Mouse (Mus musculus): Measurements from ENCODE around the gene Lsamp.

Lsamp gene

GRCm38 (mm10) chr16:41383702-41384101, 1399.5 kb downstream of the Lsamp start:
- H3K27me3 ChIP-seq (ENCODE audit: control insufficient read depth, insufficient read depth, low read length, poor library complexity, severe bottlenecking): no peaks in the 10 kb centered on the region
- H3K36me3 ChIP-seq (ENCODE audit: control insufficient read depth, insufficient read depth, low read length, poor library complexity, severe bottlenecking): no peaks in the 10 kb centered on the region
- no peak for DNase-seq (ENCODE audit: low read depth, low spot score)

- Histone ChIP-seq H3K36me3 (ENCODE audit: control insufficient read depth, insufficient read depth, low read length, poor library complexity, severe bottlenecking) (no peaks in the 10 kb centered on the region), H3K27me3 (ENCODE audit: control insufficient read depth, insufficient read depth, low read length, poor library complexity, severe bottlenecking) (no peaks in the 10 kb centered on the region)
- DNase-seq (ENCODE audit: low read depth, low spot score): no peak
Observed at GRCm38 (mm10) chr16:41384288-41384687, 1400.1 kb downstream of the Lsamp start.

- Histone ChIP-seq H3K36me3 (ENCODE audit: control insufficient read depth, insufficient read depth, low read length, poor library complexity, severe bottlenecking) (no peaks in the 10 kb centered on the region), H3K27me3 (ENCODE audit: control insufficient read depth, insufficient read depth, low read length, poor library complexity, severe bottlenecking) (no peaks in the 10 kb centered on the region)
- no peak for DNase-seq (ENCODE audit: low read depth, low spot score)
Observed at GRCm38 (mm10) chr16:41408850-41409249, 1424.7 kb downstream of the Lsamp start.

GRCm38 (mm10) chr16:41410671-41411070, 1426.5 kb downstream of the Lsamp start:
- no peak for DNase-seq (ENCODE audit: low read depth, low spot score)
- no peaks in the 10 kb centered on the region for H3K27me3 ChIP-seq (ENCODE audit: control insufficient read depth, insufficient read depth, low read length, poor library complexity, severe bottlenecking)
- no peaks in the 10 kb centered on the region for H3K36me3 ChIP-seq (ENCODE audit: control insufficient read depth, insufficient read depth, low read length, poor library complexity, severe bottlenecking)

- H3K27me3 ChIP-seq (ENCODE audit: control insufficient read depth, insufficient read depth, low read length, poor library complexity, severe bottlenecking): no peaks in the 10 kb centered on the region
- no peak for DNase-seq (ENCODE audit: low read depth, low spot score)
Observed at GRCm38 (mm10) chr16:41417363-41417762, 1433.2 kb downstream of the Lsamp start.

GRCm38 (mm10) chr16:41467391-41467790, 1483.2 kb downstream of the Lsamp start:
- H3K36me3 ChIP-seq (ENCODE audit: control insufficient read depth, insufficient read depth, low read length, poor library complexity, severe bottlenecking): no peaks in the 10 kb centered on the region

More at GRCm38 (mm10) chr16:41417363-41417762, 1433.2 kb downstream of the Lsamp start:
- no peaks in the 10 kb centered on the region for H3K36me3 ChIP-seq (ENCODE audit: control insufficient read depth, insufficient read depth, low read length, poor library complexity, severe bottlenecking)

GRCm38 (mm10) chr16:41478694-41479093, 1494.5 kb downstream of the Lsamp start:
- no peak for DNase-seq (ENCODE audit: low read depth, low spot score)
- no peaks in the 10 kb centered on the region for H3K36me3 ChIP-seq (ENCODE audit: control insufficient read depth, insufficient read depth, low read length, poor library complexity, severe bottlenecking)
- no peaks in the 10 kb centered on the region for H3K27me3 ChIP-seq (ENCODE audit: control insufficient read depth, insufficient read depth, low read length, poor library complexity, severe bottlenecking)

More at GRCm38 (mm10) chr16:41467391-41467790, 1483.2 kb downstream of the Lsamp start:
- no peaks in the 10 kb centered on the region for H3K27me3 ChIP-seq (ENCODE audit: control insufficient read depth, insufficient read depth, low read length, poor library complexity, severe bottlenecking)
- no peak for DNase-seq (ENCODE audit: low read depth, low spot score)

- no peaks in the 10 kb centered on the region for H3K36me3 ChIP-seq (ENCODE audit: control insufficient read depth, insufficient read depth, low read length, poor library complexity, severe bottlenecking)
- H3K27me3 ChIP-seq (ENCODE audit: control insufficient read depth, insufficient read depth, low read length, poor library complexity, severe bottlenecking): no peaks in the 10 kb centered on the region
- DNase-seq (ENCODE audit: low read depth, low spot score): no peak
Observed at GRCm38 (mm10) chr16:41481832-41482231, 1497.7 kb downstream of the Lsamp start.

- H3K27me3 ChIP-seq (ENCODE audit: control insufficient read depth, insufficient read depth, low read length, poor library complexity, severe bottlenecking): no peaks in the 10 kb centered on the region
- H3K36me3 ChIP-seq (ENCODE audit: control insufficient read depth, insufficient read depth, low read length, poor library complexity, severe bottlenecking): no peaks in the 10 kb centered on the region
- DNase-seq (ENCODE audit: low read depth, low spot score): no peak
Observed at GRCm38 (mm10) chr16:41510915-41511552, 1526.9 kb downstream of the Lsamp start.

GRCm38 (mm10) chr16:41521566-41521965, 1537.4 kb downstream of the Lsamp start:
- DNase-seq (ENCODE audit: low read depth, low spot score): no peak
- Histone ChIP-seq H3K36me3 (ENCODE audit: control insufficient read depth, insufficient read depth, low read length, poor library complexity, severe bottlenecking) (no peaks in the 10 kb centered on the region), H3K27me3 (ENCODE audit: control insufficient read depth, insufficient read depth, low read length, poor library complexity, severe bottlenecking) (no peaks in the 10 kb centered on the region)

GRCm38 (mm10) chr16:41524266-41524665, 1540.1 kb downstream of the Lsamp start:
- no peak for DNase-seq (ENCODE audit: low read depth, low spot score)
- no peaks in the 10 kb centered on the region for H3K27me3 ChIP-seq (ENCODE audit: control insufficient read depth, insufficient read depth, low read length, poor library complexity, severe bottlenecking)
- H3K36me3 ChIP-seq (ENCODE audit: control insufficient read depth, insufficient read depth, low read length, poor library complexity, severe bottlenecking): no peaks in the 10 kb centered on the region

- DNase-seq (ENCODE audit: low read depth, low spot score): no peak
- no peaks in the 10 kb centered on the region for H3K36me3 ChIP-seq (ENCODE audit: control insufficient read depth, insufficient read depth, low read length, poor library complexity, severe bottlenecking)
Observed at GRCm38 (mm10) chr16:41532661-41533551, 1548.7 kb downstream of the Lsamp start.

GRCm38 (mm10) chr16:41533686-41534085, 1549.5 kb downstream of the Lsamp start:
- H3K27me3 ChIP-seq (ENCODE audit: control insufficient read depth, insufficient read depth, low read length, poor library complexity, severe bottlenecking): no peaks in the 10 kb centered on the region
- DNase-seq (ENCODE audit: low read depth, low spot score): no peak
- H3K36me3 ChIP-seq (ENCODE audit: control insufficient read depth, insufficient read depth, low read length, poor library complexity, severe bottlenecking): no peaks in the 10 kb centered on the region

More at GRCm38 (mm10) chr16:41532661-41533551, 1548.7 kb downstream of the Lsamp start:
- no peaks in the 10 kb centered on the region for H3K27me3 ChIP-seq (ENCODE audit: control insufficient read depth, insufficient read depth, low read length, poor library complexity, severe bottlenecking)

- no peak for DNase-seq (ENCODE audit: low read depth, low spot score)
- H3K27me3 ChIP-seq (ENCODE audit: control insufficient read depth, insufficient read depth, low read length, poor library complexity, severe bottlenecking): no peaks in the 10 kb centered on the region
- no peaks in the 10 kb centered on the region for H3K36me3 ChIP-seq (ENCODE audit: control insufficient read depth, insufficient read depth, low read length, poor library complexity, severe bottlenecking)
Observed at GRCm38 (mm10) chr16:41535806-41536205, 1551.6 kb downstream of the Lsamp start.

GRCm38 (mm10) chr16:41542641-41543040, 1558.5 kb downstream of the Lsamp start:
- no peak for DNase-seq (ENCODE audit: low read depth, low spot score)
- H3K36me3 ChIP-seq (ENCODE audit: control insufficient read depth, insufficient read depth, low read length, poor library complexity, severe bottlenecking): no peaks in the 10 kb centered on the region
- no peaks in the 10 kb centered on the region; the same call in 1 of the 2 replicates for H3K27me3 ChIP-seq (ENCODE audit: control insufficient read depth, insufficient read depth, low read length, poor library complexity, severe bottlenecking)
